Mouse (Mus musculus): ENCODE measurements around the gene Tor4a.

- no peak for TF ChIP-seq EP300 (optimal IDR thresholded peaks at IDR 0.05)
- TF ChIP-seq CTCF (IDR thresholded peaks at IDR 0.05; ENCODE audit: low read depth): no peak
Observed at GRCm38 (mm10) chr2:25194006-25194405, 2.7 kb downstream of the Tor4a start.
